Mouse (Mus musculus) lung, adult 18-20 months (tissue): ENCODE measurements around the gene Golt1a.
A peak's percentile ranks its signal among the peaks of the same experiment; 100 is the strongest.

Experiments used
- DNase-seq, 2 experiments: peaks; one replicate each; pipeline ENCODE4 v3.0.0; 2022; ENCODE audit warnings: mixed read lengths in 2 of 2

Golt1a gene

DNA sequence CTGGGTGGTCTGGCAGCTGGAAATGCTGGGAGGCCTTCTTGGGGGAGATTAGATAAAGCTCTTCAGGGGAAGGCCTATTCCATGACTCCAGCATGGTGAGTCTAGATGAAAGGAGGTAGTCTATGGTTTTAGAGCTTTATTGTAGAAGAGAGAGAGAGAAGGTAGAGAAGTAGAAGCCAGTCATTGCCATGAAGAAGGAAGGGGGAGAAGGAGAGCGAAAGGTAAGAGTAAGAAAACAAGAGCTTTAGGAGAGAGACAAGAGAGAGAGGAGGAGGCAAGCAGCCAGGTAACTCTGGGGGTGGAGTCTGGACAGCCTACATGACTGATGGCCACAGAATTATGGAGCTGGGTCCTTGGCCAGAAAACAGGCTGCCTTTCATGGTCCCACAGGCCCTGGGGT is 40.6 kb downstream of the Golt1a start, which contains the start of gene Ren1:
Ren1 (plus strand) TSS at position 301 of the 400 bp plus-strand sequence.
- no peak for DNase-seq

GRCm38 (mm10) chr1:133351762-133352161 is 42.2 kb downstream of the Golt1a start:
- no peak for DNase-seq

- peak; percentile 74 to 81 for DNase-seq
These were observed 43.8 kb downstream of the Golt1a start for GRCm38 (mm10) chr1:133353371-133353809.

DNA sequence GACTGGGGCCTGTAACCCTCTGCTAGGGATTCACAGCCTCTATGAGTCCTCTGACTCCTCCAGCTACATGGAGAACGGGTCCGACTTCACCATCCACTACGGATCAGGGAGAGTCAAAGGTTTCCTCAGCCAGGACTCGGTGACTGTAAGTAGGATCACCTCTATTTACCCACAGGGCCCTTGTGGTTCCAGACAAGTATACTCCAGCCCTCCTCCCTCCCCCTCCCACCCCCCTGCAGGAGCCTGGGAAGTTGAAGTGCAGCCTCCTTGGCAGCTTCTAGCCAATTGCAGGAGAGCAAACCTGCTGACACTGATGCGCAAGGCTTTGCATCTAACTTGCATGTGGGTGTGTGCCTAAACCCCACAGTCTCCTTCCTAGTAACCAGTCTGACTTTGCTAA is 45.9 kb downstream of the Golt1a start:
- peak in 1 of 2 experiments; percentile 30 for DNase-seq

DNA sequence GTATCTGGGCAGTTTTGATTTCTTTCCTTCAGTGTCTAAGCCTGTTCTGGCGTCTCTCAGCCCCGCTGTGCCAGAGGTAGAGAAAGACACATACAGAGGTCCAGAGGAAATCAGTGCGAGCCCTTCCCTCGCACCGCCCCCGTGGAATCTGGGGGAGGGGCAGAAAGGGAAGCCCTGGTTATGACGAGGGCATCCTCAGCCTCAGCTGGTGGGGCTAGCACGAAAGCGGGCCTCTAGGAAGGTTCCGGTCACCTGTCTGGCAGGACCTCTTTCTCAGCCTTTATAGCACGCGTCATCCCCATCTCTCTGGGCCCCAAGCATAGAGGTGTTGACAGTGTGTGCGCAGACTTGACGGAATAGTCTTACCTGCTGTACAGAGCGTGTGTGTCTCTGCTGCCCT is 46.3 kb downstream of the Golt1a start:
- no peak for DNase-seq

DNA sequence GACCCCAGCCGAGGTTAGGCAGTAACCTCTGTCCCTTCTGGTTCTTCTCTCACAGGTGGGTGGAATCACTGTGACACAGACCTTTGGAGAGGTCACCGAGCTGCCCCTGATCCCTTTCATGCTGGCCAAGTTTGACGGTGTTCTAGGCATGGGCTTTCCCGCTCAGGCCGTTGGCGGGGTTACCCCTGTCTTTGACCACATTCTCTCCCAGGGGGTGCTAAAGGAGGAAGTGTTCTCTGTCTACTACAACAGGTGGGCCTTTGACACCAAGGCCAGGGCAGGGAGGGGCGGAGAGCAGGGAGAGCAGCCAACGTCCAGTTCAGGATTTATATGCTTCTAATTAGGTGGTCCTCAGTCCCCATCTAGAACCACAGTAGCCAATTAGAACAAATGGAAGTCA is 46.7 kb downstream of the Golt1a start:
- DNase-seq = no peak

DNA sequence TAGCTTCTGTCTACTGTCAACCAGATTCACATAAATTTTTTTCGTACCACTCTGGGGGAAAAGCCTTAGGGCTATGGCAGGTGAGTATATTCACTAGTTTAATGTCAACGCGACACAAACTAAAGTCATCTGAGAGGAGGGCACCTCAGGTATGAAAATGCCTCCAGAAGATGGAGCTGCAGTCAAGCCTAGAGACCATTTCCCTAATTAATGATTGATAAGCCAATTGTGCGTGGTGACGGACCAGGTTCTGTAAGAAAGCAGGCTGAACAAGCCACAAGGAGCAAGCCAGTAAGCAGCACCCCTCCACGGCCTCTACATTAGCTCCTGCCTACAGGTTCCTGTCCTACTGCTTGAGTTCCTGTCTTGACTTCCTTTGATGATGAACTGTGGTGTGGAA is 51.4 kb downstream of the Golt1a start:
- no peak for DNase-seq

GRCm38 (mm10) chr1:133362103-133362502 is 52.5 kb downstream of the Golt1a start:
- no peak for DNase-seq

GRCm38 (mm10) chr1:133363276-133364021 is 53.8 kb downstream of the Golt1a start, which contains the start of gene Etnk2:
Gene Etnk2 (plus strand): TSS chr1:133363572.
- DNase-seq = peak; percentile 77 to 84

DNA sequence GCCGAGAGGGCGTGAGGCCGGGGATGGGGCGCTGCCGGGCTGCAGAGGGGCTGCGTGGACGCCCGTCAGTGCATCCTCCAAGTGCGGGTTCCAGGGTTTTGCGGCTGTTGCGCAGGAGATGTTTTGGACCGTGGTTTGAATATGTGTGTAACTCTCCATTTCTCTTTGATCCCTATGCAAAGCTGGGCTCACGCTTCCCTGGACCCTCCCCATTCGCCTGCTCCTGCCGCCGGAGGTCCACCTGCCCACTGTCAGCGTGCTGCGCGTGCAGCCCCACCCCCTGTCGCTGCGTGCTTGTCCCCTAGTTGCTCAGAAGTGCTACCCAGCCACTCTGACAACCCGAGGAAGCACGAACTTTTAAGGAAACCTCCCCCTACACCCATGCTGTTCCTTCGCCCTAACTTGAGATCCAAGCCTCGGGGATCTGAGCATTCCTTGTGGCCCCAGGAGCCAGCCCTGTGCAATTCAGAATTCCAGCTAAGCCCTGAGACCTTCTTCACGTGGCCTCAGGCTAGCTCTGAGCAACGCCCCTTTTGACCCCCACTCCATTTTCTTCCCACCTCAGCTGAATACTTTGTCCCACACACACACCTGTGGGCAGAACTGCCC is 54.5 kb downstream of the Golt1a start:
- no peak for DNase-seq

GRCm38 (mm10) chr1:133364890-133365289 is 55.3 kb downstream of the Golt1a start:
- DNase-seq = no peak

DNA sequence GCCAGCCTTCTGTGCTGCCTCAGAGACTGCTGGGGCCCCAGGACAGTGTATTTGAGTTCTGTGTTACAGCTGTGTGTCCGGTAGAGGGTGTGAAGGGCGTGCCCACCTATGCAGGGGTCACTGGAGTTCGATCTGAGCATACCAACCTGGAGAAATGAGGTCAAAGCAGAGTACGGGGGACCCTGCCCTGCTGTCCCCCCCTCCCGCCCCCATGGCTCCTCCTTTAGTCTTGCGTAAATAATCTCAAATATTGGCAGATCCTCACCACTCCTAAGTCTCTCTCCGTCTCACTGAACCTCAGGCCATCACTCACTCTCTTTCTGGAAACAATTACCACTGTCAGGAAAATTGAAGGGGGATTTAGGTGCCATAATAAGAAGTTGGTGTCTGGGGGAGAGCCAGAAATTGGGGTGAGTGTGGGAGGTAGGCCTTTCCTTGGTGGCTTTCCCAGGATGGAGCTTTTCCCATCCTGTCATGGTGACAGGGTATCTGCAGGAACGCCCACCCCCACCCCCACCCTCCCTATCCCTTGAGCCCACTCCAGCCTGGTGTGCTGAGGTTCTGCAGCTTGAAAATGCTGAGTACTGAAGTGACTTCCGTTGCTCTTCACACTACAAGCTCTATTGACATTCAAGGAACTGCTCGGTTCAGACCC is 57.5 kb downstream of the Golt1a start:
- DNase-seq = no peak

DNA sequence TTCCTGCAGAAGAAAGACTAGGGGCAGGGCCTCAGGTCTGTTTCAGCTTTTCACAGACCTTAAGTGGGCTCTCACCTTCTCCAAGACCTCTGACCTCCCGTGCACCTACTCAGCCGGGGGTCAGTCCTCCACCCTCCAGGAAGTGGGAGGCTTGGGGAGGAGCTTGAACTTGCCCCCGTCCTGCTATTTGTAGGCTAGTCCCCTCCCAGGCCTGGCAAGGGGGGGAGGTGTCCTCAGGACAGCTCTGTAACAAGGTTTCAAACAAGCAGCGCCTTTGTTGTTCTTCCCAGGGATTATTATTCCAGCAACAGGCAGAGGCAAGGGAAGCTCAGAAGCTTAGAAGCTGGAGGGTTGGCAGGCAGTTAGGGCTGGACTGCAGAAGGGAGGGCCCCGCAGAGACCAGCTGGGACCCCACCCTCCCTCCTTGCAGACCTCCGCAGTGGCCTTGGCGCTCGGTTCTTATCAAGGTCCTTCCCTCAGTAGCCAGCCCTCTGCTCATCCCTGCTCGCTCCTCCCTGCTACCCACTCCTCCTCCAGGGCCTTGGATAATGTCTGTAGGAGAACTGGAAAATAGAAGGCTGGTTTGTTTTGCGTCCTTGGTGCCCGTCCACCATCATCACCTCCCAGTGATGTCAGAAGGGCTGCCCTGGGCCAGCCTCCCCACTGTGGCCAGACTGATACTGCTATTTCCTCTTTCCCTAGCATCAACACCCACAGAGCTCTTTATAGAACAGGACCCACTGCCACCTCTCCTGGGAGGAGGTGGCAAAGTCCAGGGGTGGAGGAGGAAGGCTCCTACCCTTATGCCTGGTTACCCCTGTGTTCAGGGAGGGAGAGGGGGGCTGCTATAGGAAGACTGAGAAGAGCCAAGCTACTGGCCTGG is 58.2 kb downstream of the Golt1a start:
- DNase-seq = no peak

DNA sequence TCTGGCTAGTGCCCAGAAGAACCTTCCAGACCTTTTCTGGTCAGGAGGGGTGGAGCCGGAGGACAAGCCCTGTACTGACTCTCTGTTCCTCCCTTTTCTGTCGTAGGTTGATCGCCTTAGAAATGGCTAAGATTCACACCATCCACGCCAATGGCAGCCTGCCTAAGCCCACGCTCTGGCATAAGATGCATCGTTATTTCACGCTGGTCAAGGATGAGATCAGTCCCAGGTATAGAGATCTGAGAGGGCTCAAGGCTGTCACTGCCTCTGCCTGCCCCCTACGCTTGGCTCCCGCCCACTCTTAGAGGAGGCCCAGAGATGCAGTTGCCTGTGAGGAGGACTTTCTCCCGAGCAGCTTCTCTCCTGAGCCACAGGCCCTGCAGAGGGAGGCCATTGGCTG is 59.0 kb downstream of the Golt1a start:
- DNase-seq = no peak

GRCm38 (mm10) chr1:133370352-133370751 is 60.8 kb downstream of the Golt1a start:
- DNase-seq = no peak

GRCm38 (mm10) chr1:133371431-133371830 is 61.8 kb downstream of the Golt1a start:
- no peak for DNase-seq

- DNase-seq = no peak
These were observed 62.5 kb downstream of the Golt1a start for GRCm38 (mm10) chr1:133372113-133372512.
